Mouse (Mus musculus) ES-E14 (cell line): ENCODE data around the gene Loxl1. TPM values are rescaled to one million over a fixed set of nuclear protein-coding genes. Genes with fewer than 3 reads are reported as not detected.

Source experiments
- DNase-seq: peaks from one replicate; pipeline ENCODE4 v3.0.0-alpha.2; 2013; ENCODE audit warnings: low read depth, low spot score
- H3K27ac ChIP-seq: 2 replicates; pipeline ENCODE4 v1.5.1; 2012; ENCODE audit warnings: low read depth, mild to moderate bottlenecking, low read length, moderate library complexity, mixed read lengths; ENCODE audit not compliant: poor library complexity, insufficient read depth, severe bottlenecking
- H3K36me3 ChIP-seq: 2 replicates; pipeline ENCODE4 v1.6.1; 2012; ENCODE audit warnings: mild to moderate bottlenecking, low read length, moderate library complexity, mixed read lengths; ENCODE audit not compliant: control insufficient read depth, poor library complexity, insufficient read depth, severe bottlenecking
- H3K4me1 ChIP-seq, 2 experiments: fragments of 150-350 bp in 1 of 2; sonication (generic) in 1 of 2; 2 replicates each; pipeline ENCODE4 v1.6.1; 2012; ENCODE audit warnings: low read length in 2 of 2, mild to moderate bottlenecking in 1 of 2, mixed read lengths in 1 of 2; ENCODE audit not compliant: control insufficient read depth in 2 of 2, insufficient read depth in 2 of 2, poor library complexity in 1 of 2
- H3K4me3 ChIP-seq, 2 experiments: fragments of 150-350 bp in 1 of 2; sonication (generic) in 1 of 2; 2 replicates each; pipeline ENCODE4 v1.5.1; 2012; ENCODE audit warnings: low read length in 2 of 2, low read depth in 1 of 2, mild to moderate bottlenecking in 1 of 2, mixed read lengths in 1 of 2; ENCODE audit not compliant: insufficient read depth in 1 of 2, poor library complexity in 1 of 2, severe bottlenecking in 1 of 2
- H3K9ac ChIP-seq: 2 replicates; pipeline ENCODE4 v1.6.1; 2012; ENCODE audit warnings: low read depth, mild to moderate bottlenecking, low read length, mixed read lengths; ENCODE audit not compliant: poor library complexity, insufficient read depth, severe bottlenecking
- H3K9me3 ChIP-seq: fragments of 150-350 bp; sonication (generic); 2 replicates; pipeline ENCODE4 v1.6.1; 2012; ENCODE audit warnings: low read depth, mild to moderate bottlenecking, low read length; ENCODE audit not compliant: control insufficient read depth, insufficient read depth
- CHD2 ChIP-seq: IDR thresholded peaks from 2 replicates; pipeline ENCODE4 v1.6.1; 2014; ENCODE audit warnings: mild to moderate bottlenecking, low read depth, low read length, inconsistent platforms
- HCFC1 ChIP-seq: IDR thresholded peaks from 2 replicates; pipeline ENCODE4 v1.6.1; 2012; ENCODE audit warnings: low read length, inconsistent platforms, borderline replicate concordance; ENCODE audit not compliant: insufficient read depth
- MAFK ChIP-seq: IDR thresholded peaks from 2 replicates; pipeline ENCODE4 v1.6.1; 2014; ENCODE audit warnings: mild to moderate bottlenecking, low read depth, low read length, inconsistent platforms; ENCODE audit not compliant: insufficient read depth
- ZC3H11A ChIP-seq: IDR thresholded peaks from 2 replicates; pipeline ENCODE4 v1.6.1; 2012; ENCODE audit warnings: low read depth, mild to moderate bottlenecking, inconsistent platforms, low read length, borderline replicate concordance
- ZNF384 ChIP-seq: IDR thresholded peaks from 2 replicates; pipeline ENCODE4 v1.6.1; 2012; ENCODE audit warnings: low read depth, low read length, inconsistent platforms
- in situ Hi-C, 2 experiments: fragments of 600-800 bp; cut with MboI; formaldehyde crosslinking; loops; one replicate each; pipeline ENCODE4 v1.15.1; 2025; ENCODE audit warnings: low sequenced_read_pairs in 2 of 2, inconsistent platforms in 1 of 2; ENCODE audit not compliant: unreplicated experiment in 2 of 2
- total RNA-seq: library from RNA; depleted of rRNA; stranded (reverse); fragments of 300-350 nt; gene quantifications from 2 replicates; pipeline ENCODE4 v1.2.3, GENCODE M21; 2012

The Loxl1 gene
- total RNA-seq, 1 experiment: 8.4 TPM

- in situ Hi-C loops: no loop called here
- no peak overlapping the region for H3K4me3 ChIP-seq
- TF ChIP-seq CHD2 (no peak), ZNF384 (no peak), MAFK (no peak), ZC3H11A (no peak), HCFC1 (no peak)
- H3K9ac ChIP-seq: peak overlapping the region; percentile 34; the same call in 1 of the 2 replicates
- DNase-seq: no peak
- no peaks in the 10 kb centered on the region for H3K9me3 ChIP-seq
- H3K27ac ChIP-seq: peak overlapping the region; percentile 100
- peaks cover 8 to 18% of the 10 kb centered on the region in 2 experiments; a peak in 3 of 4 replicates for H3K4me1 ChIP-seq
- H3K36me3 ChIP-seq: no peaks in the 10 kb centered on the region
Observed at GRCm38 (mm10) chr9:58271109-58271508, 41.9 kb downstream of the Loxl1 start.

DNA sequence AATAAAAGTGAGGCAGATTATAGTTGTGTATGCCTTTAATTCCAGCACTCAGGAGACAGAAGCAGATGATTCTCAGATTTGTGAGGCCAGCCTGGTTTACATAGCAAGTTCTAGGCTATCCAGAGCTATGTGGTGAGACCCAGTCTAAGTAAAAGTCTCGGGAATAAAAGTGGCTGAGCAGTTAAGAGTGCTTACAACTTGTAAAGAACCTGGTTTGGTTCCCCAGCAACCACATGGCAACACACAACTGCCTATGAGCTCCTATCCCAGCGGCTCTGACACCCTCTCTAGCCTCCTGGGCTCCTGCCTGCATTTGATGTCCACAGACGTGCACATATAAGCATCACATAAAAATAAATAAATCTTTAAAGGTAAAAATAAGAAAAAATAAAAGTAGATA, 42.9 kb downstream of the Loxl1 start:
- no peak for TF ChIP-seq ZC3H11A
- no peak for TF ChIP-seq CHD2
- no peak for TF ChIP-seq ZNF384
- no peak for TF ChIP-seq MAFK
- no peak for TF ChIP-seq HCFC1
- in situ Hi-C loops: no loop called here

DNA sequence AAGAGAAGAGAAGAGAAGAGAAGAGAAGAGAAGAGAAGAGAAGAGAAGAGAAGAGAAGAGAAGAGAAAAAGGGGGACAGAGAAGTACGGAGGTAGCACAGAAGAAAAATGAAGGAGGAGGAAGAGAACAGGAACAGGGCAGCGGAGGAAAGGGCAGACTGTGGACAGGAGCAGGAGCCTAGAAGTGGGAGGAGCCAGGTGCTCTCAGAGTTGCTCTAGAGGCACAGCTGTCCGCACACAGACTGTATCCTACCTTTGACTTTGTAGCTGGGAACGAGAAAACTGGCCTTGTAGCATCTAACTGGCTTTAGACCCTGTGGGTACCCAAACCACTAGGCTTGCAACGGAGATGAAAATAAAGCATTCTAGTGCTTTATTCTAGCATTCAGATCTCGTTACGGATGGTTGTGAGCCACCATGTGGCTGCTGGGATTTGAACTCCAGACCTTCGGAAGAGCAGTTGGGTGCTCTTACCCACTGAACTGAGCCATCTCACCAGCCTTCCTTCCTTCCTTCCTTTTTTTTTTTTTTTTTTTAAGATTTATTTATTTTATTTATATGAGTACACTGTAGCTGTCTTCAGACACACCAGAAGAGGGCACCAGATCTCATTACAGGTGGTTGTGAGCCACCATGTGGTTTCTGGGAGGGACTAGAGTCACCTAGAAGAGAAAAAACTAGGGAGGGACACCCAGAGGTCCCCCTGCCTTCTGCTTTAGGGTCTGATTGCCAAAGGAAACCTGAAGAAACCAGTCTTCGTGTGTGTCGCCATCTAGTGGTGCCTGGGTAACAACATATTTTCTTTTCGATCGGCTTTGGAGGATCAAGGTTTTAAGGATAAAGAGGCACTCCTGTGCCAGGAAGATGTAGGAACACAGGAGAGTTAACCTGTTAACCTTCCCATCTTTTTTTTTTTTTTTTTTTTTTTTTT, 44.3 kb downstream of the Loxl1 start:
- Histone ChIP-seq H3K36me3 (no peaks in the 10 kb centered on the region), H3K27ac (peak overlapping the region; percentile 79), H3K9ac (peak overlapping the region; percentile 60; the same call in 1 of the 2 replicates), H3K4me3 (peak overlapping the region in 1 of 2 experiments; percentile 9; a peak in 2 of 4 replicates), H3K4me1 (peaks cover 8 to 18% of the 10 kb centered on the region in 2 experiments; a peak in 3 of 4 replicates), H3K9me3 (no peaks in the 10 kb centered on the region)
- TF ChIP-seq MAFK (no peak), ZNF384 (peak; percentile 70; the same call in 1 of the 2 replicates), HCFC1 (no peak), ZC3H11A (no peak), CHD2 (no peak)
- DNase-seq: peak; percentile 94
- in situ Hi-C loops: no loop called here

More for the DNA sequence above, 42.9 kb downstream of the Loxl1 start:
- Histone ChIP-seq H3K27ac (peak overlapping the region; percentile 100; the same call in 1 of the 2 replicates), H3K9me3 (no peaks in the 10 kb centered on the region), H3K4me3 (no peak overlapping the region), H3K4me1 (peaks cover 8 to 18% of the 10 kb centered on the region in 2 experiments; a peak in 3 of 4 replicates), H3K36me3 (no peaks in the 10 kb centered on the region), H3K9ac (peak overlapping the region; percentile 44; the same call in 1 of the 2 replicates)
- no peak for DNase-seq

DNA sequence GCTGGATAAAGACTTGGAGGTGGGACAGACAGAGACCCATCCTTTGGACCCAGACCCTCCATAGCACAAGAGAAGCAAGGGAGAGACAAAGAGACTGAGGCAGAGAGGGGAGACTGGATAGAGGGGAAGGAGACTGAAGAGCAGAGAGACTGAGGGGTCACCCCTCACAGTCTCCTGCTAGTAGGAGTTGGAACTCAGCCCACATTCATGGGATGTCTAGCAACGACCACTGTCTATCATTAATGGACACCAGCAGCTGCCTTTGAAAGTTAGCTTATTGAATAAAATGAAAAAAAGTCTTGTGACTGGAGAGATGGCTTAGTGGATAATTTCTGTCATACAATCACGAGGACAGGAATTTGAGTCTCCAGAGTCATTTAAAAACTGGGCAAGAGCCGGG, 45.9 kb downstream of the Loxl1 start:
- Histone ChIP-seq H3K36me3 (peaks cover 5% of the 10 kb centered on the region), H3K4me3 (no peak overlapping the region), H3K9me3 (no peaks in the 10 kb centered on the region), H3K4me1 (peaks cover 4 to 8% of the 10 kb centered on the region in 2 experiments; a peak in 3 of 4 replicates), H3K27ac (peak overlapping the region; percentile 40; the same call in 1 of the 2 replicates), H3K9ac (peak overlapping the region; percentile 9; the same call in 1 of the 2 replicates)
- in situ Hi-C loops: no loop called here
- no peak for DNase-seq
- TF ChIP-seq CHD2 (no peak), ZNF384 (no peak), ZC3H11A (no peak), MAFK (no peak), HCFC1 (no peak)
